Mouse (Mus musculus): ENCODE results near the gene Gm7356. TPM values are rescaled to one million over a fixed set of nuclear protein-coding genes. Genes with fewer than 3 reads are reported as not detected.
"Not testable (repeated sequence)": the region's sequence is repeated elsewhere in the genome, so short reads cannot be mapped to it uniquely, and the experiment has no call there.

Gm7356 gene
- not detected in 2 replicates for polyA plus RNA-seq (2012; rRNA removed)

DNA sequence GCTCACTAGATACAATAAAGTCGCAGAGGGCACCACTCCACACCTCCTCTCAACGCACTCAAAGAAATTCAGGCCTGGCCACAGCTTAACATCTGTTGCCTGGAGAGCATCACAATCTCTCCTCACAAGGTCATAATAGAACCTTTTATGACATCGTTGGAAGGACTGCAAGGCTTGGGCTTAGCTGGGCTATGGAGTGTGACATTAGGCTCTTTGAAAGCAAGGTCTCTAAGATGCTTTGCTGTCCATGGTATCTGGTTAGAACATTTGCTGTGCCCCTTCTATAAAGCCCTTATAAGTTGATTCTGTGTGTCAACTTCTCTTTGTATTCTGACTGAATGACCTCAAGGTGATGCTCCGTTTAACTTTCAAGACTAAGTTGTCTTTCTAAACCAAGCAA is at the start of gene Gm7356:
Gene Gm7356 (minus strand): TSS at position 101 of the 400 bp plus-strand sequence.
- not testable (repeated sequence) for H3K27ac ChIP-seq (ENCODE audit: insufficient read depth, low read length); H3K4me3 ChIP-seq (ENCODE audit: insufficient read depth, low read length); H3K4me1 ChIP-seq (ENCODE audit: control insufficient read depth, insufficient read depth, low read length)

DNA sequence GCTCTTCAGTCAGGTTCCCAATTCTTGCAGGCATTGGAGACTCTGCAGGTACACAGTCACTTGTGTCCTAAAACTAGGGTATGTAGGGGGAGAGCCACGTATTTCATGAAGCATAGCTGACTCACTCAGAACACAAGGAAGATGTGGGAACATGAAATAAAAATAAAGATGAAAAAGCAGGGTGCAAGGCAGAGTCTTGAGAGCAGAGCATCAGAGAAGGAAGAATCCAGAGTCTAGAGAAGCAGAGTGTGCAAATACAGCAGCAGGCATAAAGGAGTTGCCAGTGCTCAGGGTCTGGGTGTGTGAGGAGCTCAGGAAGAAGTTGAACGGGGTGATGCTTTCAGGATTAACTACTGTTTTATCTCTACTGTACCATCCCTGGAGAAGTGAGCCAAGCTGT is 38.4 kb upstream of the Gm7356 start:
- not testable (repeated sequence) for H3K4me3 ChIP-seq (ENCODE audit: insufficient read depth, low read length); H3K27ac ChIP-seq (ENCODE audit: insufficient read depth, low read length)

DNA sequence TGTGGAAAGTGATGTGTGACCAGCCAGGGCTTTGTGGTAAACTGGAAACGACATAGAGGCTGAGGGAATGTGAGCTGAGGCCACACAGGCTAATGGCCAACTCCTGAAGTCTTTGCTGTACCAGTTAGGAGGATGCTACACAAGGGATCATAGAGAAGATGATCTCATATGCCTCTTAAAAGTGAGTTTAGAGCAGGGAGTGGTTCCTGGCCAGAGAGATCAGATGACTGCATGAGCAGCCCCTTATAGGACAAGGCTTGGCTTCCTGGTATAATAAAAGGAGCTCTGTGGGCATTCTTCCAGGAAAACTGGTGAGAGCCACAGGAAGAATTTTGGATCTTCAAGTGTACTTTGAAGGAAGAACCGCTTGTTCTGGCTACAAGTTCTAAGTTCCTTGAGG is 33.5 kb upstream of the Gm7356 start:
- H3K4me3 ChIP-seq (ENCODE audit: insufficient read depth, low read length); H3K27ac ChIP-seq (ENCODE audit: insufficient read depth, low read length); H3K4me1 ChIP-seq (ENCODE audit: control insufficient read depth, insufficient read depth, low read length): not testable (repeated sequence)

More for the DNA sequence above, 38.4 kb upstream of the Gm7356 start:
- H3K4me1 ChIP-seq (ENCODE audit: control insufficient read depth, insufficient read depth, low read length), result not testable (repeated sequence)

DNA sequence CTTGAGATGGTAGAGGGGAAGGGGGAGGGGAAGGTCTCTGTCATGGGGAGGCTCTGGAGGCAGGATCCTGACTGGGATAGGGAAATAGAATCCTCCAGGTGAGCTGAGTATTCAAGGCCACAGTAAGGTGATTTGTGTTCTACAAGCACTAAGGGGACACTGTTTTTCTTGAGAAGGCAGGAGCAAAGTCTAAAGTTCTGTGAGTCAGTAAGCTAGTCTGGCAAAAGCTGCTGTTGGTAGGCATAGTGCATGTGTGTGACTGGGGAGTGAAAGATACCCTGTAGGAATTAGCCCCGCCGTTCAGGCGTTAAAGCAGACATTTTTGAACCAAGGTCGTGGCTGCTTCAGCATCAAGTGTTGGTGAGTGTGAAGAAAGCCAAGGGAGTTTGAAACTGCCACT is 32.6 kb upstream of the Gm7356 start:
- H3K4me3 ChIP-seq (ENCODE audit: insufficient read depth, low read length); H3K4me1 ChIP-seq (ENCODE audit: control insufficient read depth, insufficient read depth, low read length); H3K27ac ChIP-seq (ENCODE audit: insufficient read depth, low read length): not testable (repeated sequence)

DNA sequence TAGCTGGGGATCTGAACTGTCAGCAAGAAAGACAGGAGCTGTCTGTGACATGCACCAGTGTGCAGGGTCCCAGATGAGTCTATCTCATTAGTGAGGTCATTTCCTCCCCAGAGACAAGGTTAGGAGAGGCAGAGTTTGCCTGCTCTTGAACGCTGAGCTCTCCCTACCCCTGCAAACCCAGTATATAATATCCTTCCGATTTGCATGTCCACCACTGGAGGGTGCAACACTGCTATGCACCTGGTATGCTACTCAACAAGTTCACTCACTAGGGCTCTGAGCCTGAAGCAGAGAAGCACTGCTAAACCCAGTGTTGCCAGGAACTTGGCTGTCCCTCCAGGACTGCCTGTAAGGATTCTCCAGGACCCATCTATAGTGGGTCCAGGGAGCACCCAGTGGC is 10.1 kb downstream of the Gm7356 start:
- not testable (repeated sequence) for H3K4me3 ChIP-seq (ENCODE audit: insufficient read depth, low read length); H3K4me1 ChIP-seq (ENCODE audit: control insufficient read depth, insufficient read depth, low read length)
- peak; percentile 25; the same call in 1 of the 2 replicates for TF ChIP-seq CTCF (IDR thresholded peaks at IDR 0.05; ENCODE audit: extremely low read depth, insufficient read depth, low read length)

DNA sequence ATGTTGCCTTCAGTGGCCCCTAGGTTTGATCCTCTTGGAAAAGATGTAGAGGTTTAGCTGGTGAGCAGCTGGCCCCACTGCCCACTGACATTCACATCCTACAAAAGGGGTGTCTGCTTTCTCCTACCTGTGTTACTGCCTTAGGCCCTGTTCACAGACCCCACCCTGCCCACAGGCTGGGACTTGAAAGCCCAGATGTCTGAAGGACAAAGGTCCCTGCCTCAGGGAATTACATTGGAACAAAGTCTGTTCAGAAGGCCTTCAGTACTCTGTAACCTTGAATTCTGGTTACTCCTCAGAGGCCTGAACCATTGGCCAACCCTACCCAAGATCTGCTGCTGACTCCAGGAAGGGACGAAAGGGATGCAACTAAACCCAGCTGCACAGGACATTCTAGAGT is 15.8 kb downstream of the Gm7356 start:
- H3K27ac ChIP-seq (ENCODE audit: insufficient read depth, low read length), result no peak overlapping the region
- no peaks in the 10 kb centered on the region for H3K4me1 ChIP-seq (ENCODE audit: control insufficient read depth, insufficient read depth, low read length)
- H3K4me3 ChIP-seq (ENCODE audit: insufficient read depth, low read length), result no peak overlapping the region
- TF ChIP-seq POLR2A (IDR thresholded peaks at IDR 0.05; ENCODE audit: extremely low read depth, insufficient read depth, low read length) (no peak), CTCF (IDR thresholded peaks at IDR 0.05; ENCODE audit: extremely low read depth, insufficient read depth, low read length) (no peak)

More for the DNA sequence above, 10.1 kb downstream of the Gm7356 start:
- H3K27ac ChIP-seq (ENCODE audit: insufficient read depth, low read length), result not testable (repeated sequence)

DNA sequence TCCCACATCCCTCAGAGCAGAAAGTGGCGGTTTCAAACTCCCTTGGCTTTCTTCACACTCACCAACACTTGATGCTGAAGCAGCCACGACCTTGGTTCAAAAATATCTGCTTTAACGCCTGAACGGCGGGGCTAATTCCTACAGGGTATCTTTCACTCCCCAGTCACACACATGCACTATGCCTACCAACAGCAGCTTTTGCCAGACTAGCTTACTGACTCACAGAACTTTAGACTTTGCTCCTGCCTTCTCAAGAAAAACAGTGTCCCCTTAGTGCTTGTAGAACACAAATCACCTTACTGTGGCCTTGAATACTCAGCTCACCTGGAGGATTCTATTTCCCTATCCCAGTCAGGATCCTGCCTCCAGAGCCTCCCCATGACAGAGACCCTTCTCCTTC is 32.7 kb downstream of the Gm7356 start:
- not testable (repeated sequence) for H3K4me3 ChIP-seq (ENCODE audit: insufficient read depth, low read length); H3K4me1 ChIP-seq (ENCODE audit: control insufficient read depth, insufficient read depth, low read length); H3K27ac ChIP-seq (ENCODE audit: insufficient read depth, low read length)

DNA sequence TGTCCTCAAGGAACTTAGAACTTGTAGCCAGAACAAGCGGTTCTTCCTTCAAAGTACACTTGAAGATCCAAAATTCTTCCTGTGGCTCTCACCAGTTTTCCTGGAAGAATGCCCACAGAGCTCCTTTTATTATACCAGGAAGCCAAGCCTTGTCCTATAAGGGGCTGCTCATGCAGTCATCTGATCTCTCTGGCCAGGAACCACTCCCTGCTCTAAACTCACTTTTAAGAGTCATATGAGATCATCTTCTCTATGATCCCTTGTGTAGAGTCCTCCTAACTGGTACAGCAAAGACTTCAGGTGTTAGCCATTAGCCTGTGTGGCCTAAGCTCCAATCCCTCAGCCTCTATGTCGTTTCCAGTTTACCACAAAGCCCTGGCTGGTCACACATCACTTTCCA is 33.6 kb downstream of the Gm7356 start:
- H3K4me3 ChIP-seq (ENCODE audit: insufficient read depth, low read length); H3K4me1 ChIP-seq (ENCODE audit: control insufficient read depth, insufficient read depth, low read length); H3K27ac ChIP-seq (ENCODE audit: insufficient read depth, low read length): not testable (repeated sequence)

DNA sequence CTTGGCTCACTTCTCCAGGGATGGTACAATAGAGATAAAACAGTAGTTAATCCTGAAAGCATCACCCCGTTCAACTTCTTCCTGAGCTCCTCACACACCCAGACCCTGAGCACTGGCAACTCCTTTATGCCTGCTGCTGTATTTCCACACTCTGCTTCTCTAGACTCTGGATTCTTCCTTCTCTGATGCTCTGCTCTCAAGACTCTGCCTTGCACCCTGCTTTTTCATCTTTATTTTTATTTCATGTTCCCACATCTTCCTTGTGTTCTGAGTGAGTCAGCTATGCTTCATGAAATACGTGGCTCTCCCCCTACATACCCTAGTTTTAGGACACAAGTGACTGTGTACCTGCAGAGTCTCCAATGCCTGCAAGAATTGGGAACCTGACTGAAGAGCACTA is 38.5 kb downstream of the Gm7356 start:
- H3K27ac ChIP-seq (ENCODE audit: insufficient read depth, low read length); H3K4me1 ChIP-seq (ENCODE audit: control insufficient read depth, insufficient read depth, low read length); H3K4me3 ChIP-seq (ENCODE audit: insufficient read depth, low read length): not testable (repeated sequence)

DNA sequence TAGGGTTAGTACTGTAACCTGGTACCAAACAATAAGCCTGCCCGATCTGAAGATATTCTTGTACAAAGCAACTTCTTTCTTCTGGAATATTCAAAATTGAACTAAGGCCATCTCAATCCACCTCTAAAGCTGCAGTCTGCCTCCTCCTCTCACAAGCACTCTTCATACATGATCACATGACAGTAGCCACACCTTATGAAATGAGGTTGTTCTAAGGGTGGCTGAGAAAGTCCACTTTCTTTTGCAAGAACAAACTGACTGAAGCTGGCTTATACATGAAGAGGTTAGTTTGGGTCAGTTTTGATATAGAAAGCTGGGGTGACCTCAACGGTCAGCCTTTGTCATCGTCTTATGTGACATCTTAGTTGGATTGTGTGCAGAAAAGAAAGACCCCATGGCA is 41.3 kb downstream of the Gm7356 start:
- not testable (repeated sequence) for H3K27ac ChIP-seq (ENCODE audit: insufficient read depth, low read length); H3K4me3 ChIP-seq (ENCODE audit: insufficient read depth, low read length); H3K4me1 ChIP-seq (ENCODE audit: control insufficient read depth, insufficient read depth, low read length)

DNA sequence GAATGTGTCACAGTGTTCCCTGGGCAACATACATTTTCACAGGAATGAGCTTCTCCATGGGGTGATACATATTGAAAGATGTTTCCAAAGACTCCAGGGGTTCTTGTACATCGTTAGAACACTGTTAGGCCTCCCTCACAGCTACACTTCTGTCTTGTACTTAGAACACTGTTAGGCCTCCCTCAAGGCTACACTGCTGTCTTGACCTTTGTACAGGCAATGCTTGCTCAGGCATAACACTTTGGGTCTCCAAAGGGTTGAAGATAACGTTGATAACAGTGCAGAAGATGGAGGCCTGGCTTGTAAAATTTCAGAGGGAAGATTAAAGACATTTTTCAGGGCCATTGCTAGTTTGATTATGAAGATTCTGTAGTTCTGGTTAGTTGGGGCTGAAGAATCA is 45.4 kb downstream of the Gm7356 start:
- not testable (repeated sequence) for H3K4me1 ChIP-seq (ENCODE audit: control insufficient read depth, insufficient read depth, low read length); H3K4me3 ChIP-seq (ENCODE audit: insufficient read depth, low read length); H3K27ac ChIP-seq (ENCODE audit: insufficient read depth, low read length)

DNA sequence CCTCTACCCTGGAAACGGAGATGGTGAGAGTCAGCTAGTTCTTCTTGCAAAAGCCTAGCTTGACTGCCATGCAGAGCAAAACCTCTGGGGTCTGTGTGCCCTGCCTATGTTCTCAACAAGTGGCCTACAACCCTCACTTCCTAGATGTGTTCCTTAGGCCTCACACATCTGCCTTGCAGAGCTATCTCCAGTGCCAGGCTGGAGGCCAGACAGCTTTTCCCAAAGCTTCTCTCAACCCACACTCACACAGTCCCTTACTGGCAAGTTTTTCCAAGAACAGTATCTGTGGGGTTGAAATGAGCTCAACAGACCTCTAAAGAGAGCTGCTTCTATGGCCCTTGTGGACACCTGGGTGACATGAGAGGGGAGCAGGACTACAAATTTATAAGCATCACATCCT is 51.9 kb downstream of the Gm7356 start:
- H3K4me1 ChIP-seq (ENCODE audit: control insufficient read depth, insufficient read depth, low read length); H3K4me3 ChIP-seq (ENCODE audit: insufficient read depth, low read length); H3K27ac ChIP-seq (ENCODE audit: insufficient read depth, low read length): not testable (repeated sequence)

Other genes starting within 250 kb of the Gm7356 start
- 73.9 and 77.3 TPM in 2 replicates for gene Afdn, start 243.2 kb downstream of the Gm7356 start, polyA plus RNA-seq (2012; rRNA removed)
- 15.6 and 16.9 TPM in 2 replicates for gene Tcte2, start 241.9 kb downstream of the Gm7356 start, polyA plus RNA-seq (2012; rRNA removed)
- not detected in 2 replicates for gene Gm7168, start 55.3 kb downstream of the Gm7356 start, polyA plus RNA-seq (2012; rRNA removed)
- not detected in 2 replicates for gene Gm7358, start 55.8 kb upstream of the Gm7356 start, polyA plus RNA-seq (2012; rRNA removed)
- 69.7 and 71.4 TPM in 2 replicates for gene Dact2, start 200.6 kb upstream of the Gm7356 start, polyA plus RNA-seq (2012; rRNA removed)